Mouse (Mus musculus): ENCODE measurements at regions not wholly inside any gene's neighbourhood (a gene's known extent, or its start where the extent isn't known, plus 50 kb on each side); places are given as distances from the start of the nearest gene placed in this dataset.

DNA sequence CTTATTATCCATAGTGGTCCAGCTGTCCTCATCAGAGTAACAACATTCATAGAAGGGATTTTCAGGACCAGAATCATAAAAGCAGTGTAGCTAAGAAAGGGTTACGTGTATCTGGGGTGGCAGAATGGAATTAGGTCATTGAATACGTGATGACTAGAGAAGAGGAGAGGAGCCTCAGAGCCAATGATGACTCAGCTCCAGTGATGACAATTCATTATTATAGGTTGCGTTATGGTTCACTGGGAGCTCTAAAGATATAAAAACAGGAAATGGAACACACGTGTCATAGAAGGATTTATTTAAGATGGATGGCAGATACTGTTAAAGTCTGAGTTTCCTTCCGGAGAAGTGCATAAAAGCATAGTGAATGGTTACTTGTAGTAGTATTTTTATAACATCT, 291.6 kb downstream of the Isl1 start:
- DNase-seq (ENCODE audit: low spot score in 2 of 2) = no peak

DNA sequence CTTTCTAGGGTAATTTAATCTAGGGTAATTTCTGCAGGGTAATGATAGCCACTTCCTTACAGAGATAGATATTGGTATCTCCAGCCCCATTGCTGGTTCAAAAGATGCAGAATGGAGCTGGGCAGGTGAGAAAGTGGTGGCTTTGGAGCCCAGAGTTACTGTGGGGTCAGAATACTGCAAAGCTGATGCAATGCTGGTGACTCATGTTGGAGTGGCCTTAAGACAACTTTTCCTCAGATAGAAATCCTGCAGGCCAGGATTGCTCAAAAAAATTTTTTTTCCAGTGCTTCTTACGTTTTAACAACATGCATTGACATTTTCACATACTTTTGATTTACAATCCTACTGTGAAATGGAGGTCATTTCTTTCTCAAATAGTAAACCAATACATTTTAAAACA, 305.8 kb downstream of the Isl1 start:
- DNase-seq (ENCODE audit: low spot score in 2 of 2) = no peak

DNA sequence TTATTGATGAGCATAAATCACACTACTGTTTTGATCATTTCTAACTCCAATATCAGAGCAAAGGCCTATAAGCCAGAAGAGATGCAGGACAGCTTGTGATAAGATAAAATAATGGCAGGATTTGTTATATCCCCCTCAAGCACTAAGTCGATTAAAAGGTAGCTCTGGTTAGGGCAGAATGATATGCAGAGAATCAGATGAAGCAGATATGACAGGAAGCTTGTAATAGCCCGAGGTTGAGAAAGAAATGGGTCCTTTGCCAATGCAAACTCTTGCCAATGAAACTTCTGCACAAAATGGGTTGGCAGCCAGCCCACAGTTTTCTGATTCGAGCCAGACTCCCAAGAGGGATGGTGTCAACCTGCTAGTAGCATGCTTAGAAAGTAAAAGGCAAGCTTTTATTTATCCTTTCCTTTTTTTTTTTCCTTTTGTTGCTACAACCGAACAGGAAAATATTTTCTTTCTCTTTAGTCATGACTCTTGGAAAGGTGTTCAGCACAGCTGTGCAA, 307.0 kb downstream of the Isl1 start:
- DNase-seq (ENCODE audit: low spot score in 2 of 2) = peak in 1 of 2 experiments; percentile 7

DNA sequence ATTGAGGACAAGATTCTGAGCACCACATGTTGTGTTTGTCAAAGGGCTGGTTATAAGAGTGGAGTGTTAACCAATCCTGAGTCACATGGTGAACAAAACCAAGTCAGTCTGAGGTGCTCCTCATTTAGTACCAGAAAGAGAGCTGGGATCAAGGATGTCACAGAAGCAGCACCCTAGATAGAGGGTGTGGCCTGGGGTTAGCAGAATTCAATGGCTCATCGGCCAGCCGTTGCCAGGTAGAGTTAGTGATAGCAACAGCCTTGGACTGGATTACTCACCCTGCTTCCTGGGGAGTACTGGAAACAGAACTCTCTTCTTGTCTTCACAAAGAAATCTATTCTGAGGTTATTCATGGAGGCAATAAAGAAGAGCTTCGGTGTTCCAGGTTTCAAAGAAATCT, 318.9 kb downstream of the Isl1 start:
- DNase-seq (ENCODE audit: low spot score in 2 of 2) = no peak

DNA sequence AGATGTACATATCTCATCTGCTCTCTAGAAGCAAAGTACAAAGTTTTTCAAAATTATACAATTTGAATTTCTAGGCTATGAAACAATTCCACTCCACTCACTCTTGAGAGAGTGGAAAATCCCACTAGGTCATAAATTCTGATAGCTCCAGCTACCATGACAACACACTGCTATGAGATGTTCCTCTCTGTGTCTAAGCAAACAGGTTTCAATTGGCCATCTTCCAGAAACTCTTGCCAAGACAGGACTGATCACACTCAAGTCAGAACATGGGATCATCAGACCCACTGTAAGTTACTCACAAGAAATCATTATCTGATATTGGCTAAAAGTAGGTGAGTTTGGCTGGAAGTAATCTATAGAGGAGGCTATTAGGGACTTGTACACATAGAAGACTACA, 320.4 kb downstream of the Isl1 start:
- no peak for DNase-seq (ENCODE audit: low spot score in 2 of 2)

DNA sequence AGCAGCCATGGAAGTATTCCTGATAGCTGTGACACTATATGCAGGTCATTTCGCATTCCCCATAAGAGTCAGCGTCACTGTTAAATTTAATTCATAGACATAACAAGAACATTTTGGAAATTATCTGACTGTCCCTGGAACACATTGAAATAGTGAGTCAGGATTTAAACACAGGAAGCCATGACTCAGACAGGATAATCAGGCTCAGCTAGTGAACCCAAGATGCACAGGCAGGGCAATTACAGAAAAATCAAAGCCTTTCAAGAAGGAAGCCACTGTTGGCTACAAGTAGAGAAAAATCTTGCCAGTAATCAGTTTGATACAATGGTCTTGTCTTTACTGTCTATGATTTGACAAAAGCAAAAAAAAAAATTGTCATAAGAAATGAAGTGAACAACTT, 323.2 kb downstream of the Isl1 start:
- DNase-seq (ENCODE audit: low spot score in 2 of 2) = no peak

DNA sequence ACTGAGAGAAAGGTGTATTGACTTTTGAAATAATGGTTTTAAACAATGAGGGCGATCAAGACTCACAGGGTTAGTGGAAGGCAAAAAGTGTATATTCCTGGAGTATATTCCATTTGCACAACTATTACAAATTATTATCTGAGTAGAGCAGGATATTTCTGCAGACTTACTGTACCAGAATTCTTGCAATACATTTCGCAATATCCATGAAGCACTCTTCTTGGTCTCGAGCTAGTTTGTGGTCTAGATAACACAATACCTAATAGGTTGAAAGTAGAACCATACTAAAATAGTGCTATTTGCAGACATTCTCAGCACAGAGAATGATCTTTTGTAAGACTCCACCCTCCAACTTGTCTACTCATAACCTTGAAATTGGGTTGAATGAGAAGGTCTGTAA, 323.8 kb downstream of the Isl1 start:
- DNase-seq (ENCODE audit: low spot score in 2 of 2) = no peak

DNA sequence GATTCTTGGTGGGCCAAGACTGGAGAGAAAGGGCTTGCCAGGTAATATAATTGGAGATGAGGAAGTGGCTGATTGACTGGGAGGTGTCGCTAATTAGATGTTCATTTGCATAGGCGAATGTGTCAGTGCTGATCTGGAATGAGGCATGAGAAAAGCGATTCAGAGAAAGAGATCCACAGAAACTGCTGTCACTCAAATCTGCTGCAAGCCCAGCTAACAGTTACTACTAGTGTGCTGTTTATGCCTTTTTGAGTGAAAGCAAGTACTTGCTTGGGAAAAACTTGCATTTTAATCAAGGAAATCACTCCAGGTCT, 331.6 kb downstream of the Isl1 start:
- DNase-seq (ENCODE audit: low spot score in 2 of 2) = no peak

DNA sequence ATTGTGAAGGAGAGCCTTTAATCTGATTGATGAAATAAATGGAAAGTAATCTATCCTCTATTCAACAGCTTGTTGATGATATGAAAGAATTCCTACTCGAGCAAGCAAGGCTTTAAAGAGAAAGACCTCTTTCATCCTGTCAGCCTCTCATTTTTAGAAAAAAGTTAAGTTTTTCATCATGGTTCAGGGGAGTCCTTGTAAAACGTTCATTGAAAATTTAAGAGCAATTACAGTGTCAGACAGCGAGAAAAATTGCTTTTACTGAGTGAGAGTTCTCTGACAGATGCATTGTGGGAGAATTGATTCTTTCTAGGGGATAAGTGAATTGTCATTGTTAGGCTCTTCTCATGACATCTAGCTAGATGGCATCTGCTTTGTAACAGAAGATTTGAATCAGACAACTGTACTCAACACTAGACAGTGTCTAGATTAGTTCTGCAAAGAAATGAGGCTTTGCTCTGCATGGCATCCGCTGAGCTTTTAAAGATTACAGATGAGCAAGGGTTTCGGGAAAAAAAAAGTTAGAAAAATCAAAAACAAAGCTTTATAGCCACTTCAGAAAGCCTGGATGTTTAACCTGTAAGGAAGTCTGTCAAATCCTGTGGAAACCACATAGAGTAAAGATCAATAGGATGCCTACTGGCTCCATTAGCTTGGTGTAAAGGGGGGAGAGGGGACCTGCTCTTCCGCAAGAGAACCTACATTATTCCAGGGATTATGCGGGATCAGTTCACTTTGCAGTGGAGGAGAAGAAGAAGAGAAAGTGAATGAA, 332.2 kb downstream of the Isl1 start:
- DNase-seq (ENCODE audit: low spot score in 2 of 2) = no peak

All from left cerebral cortex, adult 8-10 months (tissue).